Mouse (Mus musculus) frontal cortex, adult (tissue): ENCODE data around the gene Cad.

Source experiments
- ATAC-seq: cut with Nextera tagmentation; 2 replicates; pipeline ENCODE4 v1.9.2; 2017; ENCODE audit warnings: mild to moderate bottlenecking, moderate library complexity, mixed read lengths; ENCODE audit not compliant: low TSS enrichment

The Cad gene

GRCm38 (mm10) chr5:31110781-31111180, 56.2 kb downstream of the Cad start:
- ATAC-seq: no peak

- ATAC-seq: no peak
Measured at GRCm38 (mm10) chr5:31116354-31116753, 61.8 kb downstream of the Cad start, which contains the start of gene Trim54. Gene Trim54 (plus strand): TSS chr5:31116712.

- ATAC-seq: no peak
Measured at GRCm38 (mm10) chr5:31116912-31117311, 62.3 kb downstream of the Cad start.

- peak; percentile 92 for ATAC-seq
Measured at GRCm38 (mm10) chr5:31121111-31121510, 66.5 kb downstream of the Cad start.

- no peak for ATAC-seq
Measured at GRCm38 (mm10) chr5:31123481-31123880, 68.9 kb downstream of the Cad start.

- no peak for ATAC-seq
Measured at GRCm38 (mm10) chr5:31126050-31126449, 71.5 kb downstream of the Cad start.
